Mouse (Mus musculus): ENCODE data around the gene Morn1.

Morn1 gene

GRCm38 (mm10) chr4:155121222-155121621 is 34.8 kb downstream of the Morn1 start:
- ChIA-PET POLR2A (interaction anchor here in 3 of 4 experiments (0.7 to 1.8 kb wide), 7 partner anchors 15 to 99 kb away, joined by 3 to 7 read pairs (median 3); no protein-coding TSS in a partner anchor), CTCF (interaction anchor here in 3 of 4 experiments (0.8 to 3.9 kb wide), 6 partner anchors 27 to 158 kb away, joined by 3 to 14 read pairs (median 4); partner anchors contain the start of gene Faap20 (in 2 of the 3))

GRCm38 (mm10) chr4:155121915-155122443 is 35.6 kb downstream of the Morn1 start:
- CTCF ChIA-PET: interaction anchor here in 3 of 4 experiments (0.6 to 3.9 kb wide), 11 partner anchors 12 to 1164 kb away, joined by 3 to 14 read pairs (median 3); partner anchors contain the start of gene Faap20 (in 2 of the 3)
- POLR2A ChIA-PET: interaction anchor here (0.6 to 1.8 kb wide), 16 partner anchors 22 to 258 kb away, joined by 3 to 7 read pairs (median 4); partner anchors contain the start of genes Faap20 (in 1 of the 4), Morn1 (in 1 of the 4), Prkcz (in 1 of the 4) and Rer1 (in 1 of the 4)

- ChIA-PET POLR2A (interaction anchor here (0.6 to 2.0 kb wide), 22 partner anchors 16 to 258 kb away, joined by 3 to 7 read pairs (median 3); partner anchors contain the start of genes Faap20 (in 1 of the 4), Morn1 (in 1 of the 4), Prkcz (in 1 of the 4) and Rer1 (in 1 of the 4)), CTCF (interaction anchor here (0.6 to 3.9 kb wide), 14 partner anchors 13 to 1165 kb away, joined by 3 to 14 read pairs (median 3); partner anchors contain the start of gene Faap20 (in 2 of the 4))
Measured at GRCm38 (mm10) chr4:155122444-155123040, 36.2 kb downstream of the Morn1 start.

GRCm38 (mm10) chr4:155123868-155124534 is 37.6 kb downstream of the Morn1 start:
- POLR2A ChIA-PET: interaction anchor here in 3 of 4 experiments (0.6 to 2.3 kb wide), 15 partner anchors 12 to 99 kb away, joined by 3 to 13 read pairs (median 4); partner anchors contain the start of genes Morn1 (in 1 of the 3) and Rer1 (in 1 of the 3)
- CTCF ChIA-PET: interaction anchor here (0.6 to 1.7 kb wide), 9 partner anchors 16 to 295 kb away, joined by 3 to 9 read pairs (median 3); partner anchors contain the start of gene Faap20 (in 1 of the 4)

GRCm38 (mm10) chr4:155125310-155125709 is 38.9 kb downstream of the Morn1 start:
- ChIA-PET CTCF (interaction anchor here in 1 of 4 experiments (0.8 to 1.7 kb wide), 4 partner anchors 12 to 31 kb away, joined by 3 to 8 read pairs (median 3); no protein-coding TSS in a partner anchor), POLR2A (interaction anchor here in 3 of 4 experiments (0.7 to 2.3 kb wide), 5 partner anchors 9 to 39 kb away, joined by 3 to 13 read pairs (median 3); no protein-coding TSS in a partner anchor)

- ChIA-PET CTCF (no interaction called here), POLR2A (interaction anchor here in 1 of 4 experiments (0.7 kb wide), 1 partner anchor 41 kb away, joined by 3 read pairs; no protein-coding TSS in a partner anchor)
Measured at GRCm38 (mm10) chr4:155126194-155126593, 39.8 kb downstream of the Morn1 start.

- CTCF ChIA-PET: interaction anchor here in 1 of 4 experiments (0.5 kb wide), 1 partner anchor 23 kb away, joined by 4 read pairs; no protein-coding TSS in a partner anchor
- POLR2A ChIA-PET: interaction anchor here in 3 of 4 experiments (0.7 to 1.5 kb wide), 4 partner anchors 11 to 40 kb away, joined by 3 to 5 read pairs (median 4); no protein-coding TSS in a partner anchor
Measured at GRCm38 (mm10) chr4:155126602-155127372, 40.4 kb downstream of the Morn1 start.

GRCm38 (mm10) chr4:155128411-155128810 is 42.0 kb downstream of the Morn1 start:
- POLR2A ChIA-PET: interaction anchor here in 2 of 4 experiments (1.3 to 1.9 kb wide), 2 partner anchors 9 to 35 kb away, joined by 5 to 8 read pairs; no protein-coding TSS in a partner anchor
- CTCF ChIA-PET: interaction anchor here in 3 of 4 experiments (0.6 to 1.9 kb wide), 4 partner anchors 70 to 121 kb away, joined by 3 to 8 read pairs (median 4); partner anchors contain the start of gene Faap20 (in 1 of the 3)

- ChIA-PET CTCF (interaction anchor here in 3 of 4 experiments (0.6 to 1.9 kb wide), 6 partner anchors 21 to 120 kb away, joined by 3 to 8 read pairs (median 4); partner anchors contain the start of genes Faap20 (in 1 of the 3) and Ski (in 1 of the 3)), POLR2A (interaction anchor here in 2 of 4 experiments (0.8 to 1.9 kb wide), 6 partner anchors 14 to 106 kb away, joined by 3 to 8 read pairs (median 4); no protein-coding TSS in a partner anchor)
Measured at GRCm38 (mm10) chr4:155129132-155129917, 42.9 kb downstream of the Morn1 start.

- CTCF ChIA-PET: interaction anchor here in 3 of 4 experiments (0.6 to 1.9 kb wide), 7 partner anchors 10 to 1392 kb away, joined by 3 to 8 read pairs (median 6); partner anchors contain the start of genes Faap20 (in 2 of the 3) and Ski (in 1 of the 3)
- POLR2A ChIA-PET: interaction anchor here in 2 of 4 experiments (0.7 to 1.9 kb wide), 7 partner anchors 13 to 106 kb away, joined by 3 to 8 read pairs (median 3); no protein-coding TSS in a partner anchor
Measured at GRCm38 (mm10) chr4:155129996-155130395, 43.6 kb downstream of the Morn1 start.

- POLR2A ChIA-PET: interaction anchor here in 2 of 4 experiments (0.7 to 1.4 kb wide), 6 partner anchors 12 to 105 kb away, joined by 3 to 4 read pairs (median 3); no protein-coding TSS in a partner anchor
- CTCF ChIA-PET: interaction anchor here in 3 of 4 experiments (0.6 to 1.5 kb wide), 5 partner anchors 10 to 1392 kb away, joined by 3 to 8 read pairs (median 3); partner anchors contain the start of genes Faap20 (in 1 of the 3) and Ski (in 1 of the 3)
Measured at GRCm38 (mm10) chr4:155130616-155131015, 44.2 kb downstream of the Morn1 start.

GRCm38 (mm10) chr4:155133188-155133587 is 46.8 kb downstream of the Morn1 start:
- ChIA-PET POLR2A (interaction anchor here in 2 of 4 experiments (1.0 to 2.5 kb wide), 6 partner anchors 10 to 116 kb away, joined by 3 to 7 read pairs (median 3); partner anchors contain the start of gene Faap20 (in 1 of the 2)), CTCF (interaction anchor here in 2 of 4 experiments (0.9 to 1.3 kb wide), 2 partner anchors 41 to 116 kb away, joined by 3 read pairs; no protein-coding TSS in a partner anchor)

- POLR2A ChIA-PET: interaction anchor here in 3 of 4 experiments (0.9 to 2.5 kb wide), 8 partner anchors 9 to 115 kb away, joined by 3 to 7 read pairs (median 3); partner anchors contain the start of gene Faap20 (in 1 of the 3)
Measured at GRCm38 (mm10) chr4:155133658-155134417, 47.5 kb downstream of the Morn1 start.

GRCm38 (mm10) chr4:155134686-155135172 is 48.4 kb downstream of the Morn1 start:
- CTCF ChIA-PET: interaction anchor here in 1 of 4 experiments (0.6 kb wide), 1 partner anchor 115 kb away, joined by 3 read pairs; no protein-coding TSS in a partner anchor
- POLR2A ChIA-PET: interaction anchor here in 2 of 4 experiments (0.9 to 2.5 kb wide), 4 partner anchors 20 to 115 kb away, joined by 3 to 7 read pairs (median 4); partner anchors contain the start of gene Faap20 (in 1 of the 2)

More at GRCm38 (mm10) chr4:155133658-155134417, 47.5 kb downstream of the Morn1 start:
- CTCF ChIA-PET: interaction anchor here in 2 of 4 experiments (0.9 to 1.3 kb wide), 2 partner anchors 41 to 115 kb away, joined by 3 read pairs; no protein-coding TSS in a partner anchor
